Mouse (Mus musculus): Measurements from ENCODE around the gene Pex7. TPM values are rescaled to one million over a fixed set of nuclear protein-coding genes. Genes with fewer than 3 reads are reported as not detected.
A peak's percentile ranks its signal among the peaks of the same experiment; 100 is the strongest.

Gene Pex7
- total RNA-seq, 2 experiments from 2014 or later = 23.3 to 23.7 TPM

DNA sequence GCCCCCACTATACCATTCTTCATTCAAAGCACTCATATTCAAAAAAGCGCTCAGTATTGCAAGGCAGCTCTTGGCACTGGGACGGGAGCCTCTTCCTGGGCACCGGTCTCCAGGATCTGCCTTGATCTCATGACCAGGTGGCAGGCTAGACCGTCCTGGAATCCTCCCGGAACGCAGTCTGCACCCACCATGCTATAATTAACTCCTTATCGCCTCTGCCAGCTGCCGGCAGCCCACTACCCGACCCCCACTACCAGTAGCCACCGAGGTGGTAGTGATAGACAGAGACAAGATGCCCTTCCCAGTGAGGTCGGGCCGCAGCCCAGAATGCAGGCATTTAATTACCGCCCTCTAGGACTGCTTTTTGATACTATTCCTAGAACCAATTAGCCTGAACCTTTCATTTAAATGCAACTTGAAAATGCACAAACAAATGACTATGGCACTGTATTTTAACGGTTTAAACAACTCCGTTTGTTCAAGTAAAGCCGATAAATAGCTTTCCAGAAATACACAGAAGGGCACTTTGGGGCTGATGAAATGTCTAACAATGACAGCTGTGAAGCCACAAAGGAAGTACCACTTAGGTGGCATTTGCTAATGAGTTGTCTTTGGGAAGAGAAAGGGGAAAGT is 88.7 kb downstream of the Pex7 start:
- no peak for DNase-seq
- intact Hi-C loops (cut with DNase I) = no loop called here

DNA sequence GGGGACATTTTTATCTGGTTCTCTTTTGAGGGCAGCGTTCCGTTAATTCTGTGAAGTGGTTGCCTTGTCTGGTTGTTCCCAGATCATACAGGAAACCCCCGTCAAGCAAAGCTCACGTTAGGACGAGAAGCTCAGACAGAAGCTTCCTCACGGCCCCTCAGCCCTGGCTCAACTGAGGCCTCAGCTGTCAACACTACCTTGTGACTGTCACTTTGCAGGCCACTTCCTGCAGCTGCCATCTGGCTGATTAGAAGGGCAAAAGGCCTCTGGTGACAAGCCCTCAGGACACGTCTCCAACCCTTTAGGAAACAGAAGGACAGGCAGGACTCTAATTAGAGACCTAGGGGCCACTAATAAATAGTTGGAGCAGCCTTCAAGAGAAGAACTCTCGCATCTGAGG is 92.1 kb downstream of the Pex7 start:
- intact Hi-C loops (cut with DNase I) = no loop called here
- DNase-seq = peak; percentile 18 to 28

DNA sequence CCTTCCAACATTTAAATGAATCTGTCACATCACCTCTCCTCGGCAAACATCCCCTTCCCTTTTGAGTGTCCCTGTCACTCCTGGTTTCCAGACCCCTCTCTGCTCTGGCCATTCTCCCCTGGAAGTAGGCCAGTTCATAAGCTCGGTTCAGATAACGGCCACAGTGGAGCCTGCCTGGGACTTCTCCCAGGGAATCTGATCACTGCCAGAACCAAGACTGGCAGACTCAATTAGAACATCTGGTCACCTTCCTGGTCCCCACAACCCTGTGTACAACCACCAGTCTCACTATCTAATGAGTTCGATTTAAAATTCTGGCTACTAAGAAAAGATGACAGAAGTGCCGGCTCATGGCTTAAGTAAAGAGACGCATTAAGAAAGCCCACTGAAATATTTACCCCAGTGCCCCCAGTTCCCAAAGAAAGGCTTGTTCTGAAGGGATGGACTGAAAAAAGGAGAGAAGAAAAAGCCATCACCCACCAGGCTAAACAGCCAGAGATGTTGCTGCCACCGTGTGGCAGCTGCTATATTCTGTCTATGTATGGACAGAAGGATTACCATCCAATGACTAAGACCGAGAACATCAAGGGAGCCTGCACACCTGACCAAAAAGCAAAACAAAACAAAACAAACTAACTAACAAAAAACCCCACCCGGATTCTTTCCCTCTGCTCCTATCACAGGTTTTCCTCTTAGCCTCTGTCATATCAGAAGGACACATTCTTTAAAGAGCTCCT is 95.9 kb downstream of the Pex7 start:
- DNase-seq = peak; percentile 9 to 32
- intact Hi-C loops (cut with DNase I) = no loop called here

DNA sequence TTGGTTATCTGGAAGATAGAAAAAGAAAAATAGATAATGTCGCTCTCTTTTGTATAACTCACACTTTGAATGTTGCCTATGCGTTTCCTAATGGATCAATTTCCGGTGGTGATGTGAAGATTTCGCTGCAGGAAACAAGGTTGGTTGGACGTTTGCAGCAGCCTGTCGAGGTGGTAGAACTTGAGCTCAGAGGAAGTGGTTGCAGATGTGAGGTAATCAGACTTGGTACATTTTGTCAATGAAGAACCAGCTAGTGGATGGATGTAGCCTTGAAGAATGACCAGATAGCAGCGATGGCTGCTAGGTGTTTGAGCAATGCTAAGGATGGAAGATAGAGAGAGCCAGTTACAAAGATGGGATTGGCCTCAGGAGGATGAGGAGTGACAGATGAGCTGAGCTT is 102.7 kb downstream of the Pex7 start:
- no peak for DNase-seq
- intact Hi-C loops (cut with DNase I) = no loop called here

Other genes starting within 250 kb of the Pex7 start
- not detected for gene Il20ra, start 195.1 kb downstream of the Pex7 start, total RNA-seq (2021)
- not detected for gene Slc35d3, start 56.2 kb downstream of the Pex7 start, total RNA-seq (2021)
- gene Map3k5, start 26.8 kb upstream of the Pex7 start, total RNA-seq (2021) = 10 to 100 TPM; 27.1 to 31.5 TPM
- 10 to 100 TPM; 13.6 to 15.8 TPM for gene Map7, start 240.8 kb upstream of the Pex7 start, total RNA-seq (2021)